9 mouse cellular contexts compared by ENCODE assay signal in the genomic region with DNA sequence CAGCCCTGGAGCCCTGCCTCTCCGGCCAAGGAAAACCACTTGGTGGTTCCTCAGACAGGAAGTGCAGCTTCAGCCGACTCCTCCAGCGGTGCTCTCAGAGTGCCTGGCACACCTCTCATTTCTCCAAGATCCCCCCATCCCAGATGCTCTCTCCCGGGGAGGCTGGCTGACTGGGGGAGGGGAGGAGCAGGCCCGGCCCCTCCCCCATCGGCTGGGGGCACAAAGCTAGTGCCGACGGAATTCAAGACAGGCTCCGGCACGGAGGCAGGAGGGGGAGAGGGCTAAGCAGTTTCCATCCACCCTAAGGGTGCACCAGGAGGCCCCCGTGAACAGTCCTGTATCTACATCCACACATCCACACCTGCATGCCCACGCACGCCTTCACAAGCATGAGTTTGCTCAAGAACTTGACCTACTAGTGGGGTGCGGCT. TPM values are rescaled to one million over a fixed set of nuclear protein-coding genes. Genes with fewer than 3 reads are reported as not detected.
DNase-seq lines count a peak whose midpoint lies in the region; ATAC-seq and TF ChIP-seq lines count a peak whose summit lies in the region.
"Had no signal": no experiment of that assay in that cellular context is flagged by ENCODE, and none has a peak within 500 bp of the region (broad histone marks: within the 10 kb centered on the region; RNA-seq: fewer than 3 reads in every experiment).

No protein-coding gene starts in this region.

- peak overlapping the region; percentile 97 for H3K4me2 ChIP-seq in heart, embryonic 16.5 days (ENCODE audit: low read depth, low read length)
- peak overlapping the region; percentile 80 for H3K4me2 ChIP-seq in lung, postnatal 0 days (replicated peaks; ENCODE audit: low read depth, low read length)

- 6% methylated on average over 14 of the region's 14 CpGs for WGBS in heart, embryonic 16.5 days
- WGBS in lung, postnatal 0 days, result 3% methylated on average over 14 of the region's 14 CpGs

- H3K4me1 ChIP-seq in heart, embryonic 16.5 days (ENCODE audit: control insufficient read depth, insufficient read depth, low read length), result peaks cover 25% of the 10 kb centered on the region
- peaks cover 46% of the 10 kb centered on the region for H3K4me1 ChIP-seq in lung, postnatal 0 days (ENCODE audit: insufficient read depth, low read depth, low read length)

- H3K27me3 ChIP-seq in heart, embryonic 16.5 days (ENCODE audit: control insufficient read depth, insufficient read depth, low read length), result peaks cover 27% of the 10 kb centered on the region
- H3K27me3 ChIP-seq in lung, postnatal 0 days (replicated peaks; ENCODE audit: insufficient read depth, low read length), result no peaks in the 10 kb centered on the region

- no peaks in the 10 kb centered on the region for H3K36me3 ChIP-seq in heart, embryonic 16.5 days (ENCODE audit: control insufficient read depth, insufficient read depth)
- H3K36me3 ChIP-seq in lung, postnatal 0 days (ENCODE audit: insufficient read depth, low read length), result peaks cover 7% of the 10 kb centered on the region; the same call in 1 of the 2 replicates

- no peak for ATAC-seq in heart, embryonic 16.5 days (replicated peaks; ENCODE audit: extremely low read depth, insufficient read depth, low FRiP score)
- ATAC-seq in lung, postnatal 0 days, result no peak
- no peak for ATAC-seq in inflammation-experienced regulatory T-cells, adult 6 months

- TF ChIP-seq EP300 in lung, postnatal 0 days (IDR thresholded peaks at IDR 0.05), result no peak

- no peaks in the 10 kb centered on the region for H3K9me3 ChIP-seq in heart, embryonic 16.5 days (replicated peaks; ENCODE audit: control insufficient read depth, low read length)
- no peaks in the 10 kb centered on the region for H3K9me3 ChIP-seq in lung, postnatal 0 days (ENCODE audit: low read length)

- peak; percentile 80 for DNase-seq in urinary bladder, adult 18-20 months (ENCODE audit: low spot score in 2 of 2)
- no peak for DNase-seq in urinary bladder, postnatal 10 days (ENCODE audit: low spot score)
- DNase-seq in lung, postnatal 0 days (ENCODE audit: low spot score), result peak; percentile 48
- no peak for DNase-seq in adrenal gland, adult 2 months
- no peak for DNase-seq in right cerebral cortex, postnatal 10 days (ENCODE audit: low spot score in 2 of 2)
- DNase-seq in adrenal gland, postnatal 10 days, result no peak

- H3K9ac ChIP-seq in heart, embryonic 16.5 days (ENCODE audit: low read length), result peak overlapping the region; percentile 39
- H3K9ac ChIP-seq in lung, postnatal 0 days (replicated peaks; ENCODE audit: low read depth), result peak overlapping the region; percentile 26; the same call in 1 of the 2 replicates

- H3K4me3 ChIP-seq in heart, embryonic 16.5 days (ENCODE audit: low read length), result peak overlapping the region; percentile 72
- H3K4me3 ChIP-seq in lung, postnatal 0 days (ENCODE audit: low read depth, low read length), result peak overlapping the region; percentile 54

- 0 out of 2 replicates have a peak overlapping the region, but pooled peaks have one; percentile 13 for H3K27ac ChIP-seq in heart, embryonic 16.5 days (ENCODE audit: low read length)
- H3K27ac ChIP-seq in lung, postnatal 0 days (ENCODE audit: low read length), result peak overlapping the region; percentile 81; the same call in 1 of the 2 replicates
- H3K27ac ChIP-seq: macrophage had no signal

- TF ChIP-seq CTCF in lung, postnatal 0 days (IDR thresholded peaks at IDR 0.05), result no peak

RNA-seq across cellular contexts. Expression of a gene that starts 3.5 kb away (rescaled TPM):
- polyA plus RNA-seq in heart, embryonic 16.5 days (2015; fragmentation: Nextera tagmentation; extraction: Ambion mirVana), result 3.9 and 4.7 TPM in 2 replicates
- 23.4 and 24.9 TPM in 2 replicates for polyA plus RNA-seq in lung, postnatal 0 days (2015; fragmentation: Nextera tagmentation; extraction: Ambion mirVana)
- not detected for polyA plus RNA-seq in inflammation-experienced regulatory T-cells, adult 6 months (2017; shearing (Covaris generic))
- 10 to 100 TPM; 27.2 to 34.8 TPM for total RNA-seq in adrenal gland, adult 2 months (2021)
- polyA plus RNA-seq in adrenal gland, adult 2 months (2012; rRNA removed), result 95.1 and 106 TPM in 2 replicates
- 10 to 100 TPM; 20.2 to 24.8 TPM for total RNA-seq in adrenal gland, postnatal 10 days (2021)
- polyA plus RNA-seq: macrophage had no signal

RNA-seq across cellular contexts. Expression of a gene that starts 27.3 kb away (rescaled TPM):
- 0.39 TPM in 2 replicates for polyA plus RNA-seq in heart, embryonic 16.5 days (2015; fragmentation: Nextera tagmentation; extraction: Ambion mirVana)
- polyA plus RNA-seq in lung, postnatal 0 days (2015; fragmentation: Nextera tagmentation; extraction: Ambion mirVana), result 0.23 and 0.30 TPM in 2 replicates
- 1 to 10 TPM in 1 of 3 experiments, under 1 TPM in 1, not detected in 1; 0.58 to 1.1 TPM for polyA plus RNA-seq in inflammation-experienced regulatory T-cells, adult 6 months (2017; shearing (Covaris generic))
- under 1 TPM in 1 of 2 experiments, not detected in 1; 0.37 TPM for total RNA-seq in adrenal gland, adult 2 months (2021)
- polyA plus RNA-seq in adrenal gland, adult 2 months (2012; rRNA removed), result 0.10 and 0.16 TPM in 2 replicates
- under 1 TPM; 0.33 to 0.42 TPM for total RNA-seq in adrenal gland, postnatal 10 days (2021)
- polyA plus RNA-seq: macrophage had no signal

RNA-seq across cellular contexts. Expression of a gene that starts 37.5 kb away (rescaled TPM):
- polyA plus RNA-seq in heart, embryonic 16.5 days (2015; fragmentation: Nextera tagmentation; extraction: Ambion mirVana), result 3.3 and 3.9 TPM in 2 replicates
- 0.51 and 0.81 TPM in 2 replicates for polyA plus RNA-seq in lung, postnatal 0 days (2015; fragmentation: Nextera tagmentation; extraction: Ambion mirVana)
- not detected for polyA plus RNA-seq in inflammation-experienced regulatory T-cells, adult 6 months (2017; shearing (Covaris generic))
- total RNA-seq in adrenal gland, adult 2 months (2021), result 1 to 10 TPM in 1 of 2 experiments, under 1 TPM in 1; 0.48 to 2.7 TPM
- polyA plus RNA-seq in adrenal gland, adult 2 months (2012; rRNA removed), result 1.7 and 4.1 TPM in 2 replicates
- 10 to 100 TPM; 42.0 to 95.1 TPM for total RNA-seq in adrenal gland, postnatal 10 days (2021)
- polyA plus RNA-seq: macrophage had no signal

Comparison
In these comparisons a context has a peak if more than half of its experiments do, and no peak if none do; other contexts are left out.
1. DNase-seq: peak in urinary bladder, adult 18-20 months (2 of 2) and lung, postnatal 0 days (single experiment); none in urinary bladder, postnatal 10 days (single experiment), adrenal gland, adult 2 months (single experiment), right cerebral cortex, postnatal 10 days (0 of 2) and adrenal gland, postnatal 10 days (single experiment).